Mouse (Mus musculus): Measurements from ENCODE around the gene Lmx1b.

DNA sequence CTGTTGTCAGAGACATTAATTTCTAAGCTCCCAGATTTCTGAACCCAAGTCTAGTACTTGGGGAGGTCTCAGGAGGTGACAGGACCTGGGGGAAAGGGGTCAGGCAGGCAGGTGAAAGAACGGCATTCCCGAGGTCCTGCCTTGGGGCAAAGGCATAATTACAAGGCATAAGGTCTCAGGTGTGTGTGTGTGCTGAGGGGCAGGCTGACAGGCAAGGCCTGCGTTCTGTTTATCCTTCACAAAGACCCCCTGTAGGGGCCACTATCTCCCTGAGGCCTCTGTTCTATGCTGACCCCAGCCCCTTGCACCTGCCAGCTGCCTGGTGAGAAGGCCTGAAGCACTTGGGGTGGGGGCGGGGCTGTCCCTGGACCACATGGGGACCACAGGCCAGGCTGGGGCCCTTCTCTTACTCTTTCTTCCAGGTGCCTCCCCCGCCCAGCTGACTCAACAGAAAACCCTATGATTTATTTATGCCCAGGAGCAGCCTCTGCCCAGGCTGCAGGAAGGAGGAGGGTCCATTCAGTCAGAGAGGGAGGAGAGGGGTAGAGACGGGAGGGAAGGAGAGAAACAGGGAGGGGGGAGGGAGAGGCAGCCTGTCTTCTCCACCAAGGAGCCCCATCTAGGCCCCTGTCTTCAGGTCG lies 35.3 kb downstream of the Lmx1b start:
- TF ChIP-seq MYC (IDR thresholded peaks at IDR 0.05; ENCODE audit: low read depth, low read length) (no peak), CTCF (conservative IDR thresholded peaks at IDR 0.05 in 1 of 2, IDR thresholded peaks at IDR 0.05 in 1 of 2; ENCODE audit: low read depth in 2 of 2, low read length in 2 of 2) (no peak), EP300 (IDR thresholded peaks at IDR 0.05; ENCODE audit: low read length) (no peak), POLR2A (IDR thresholded peaks at IDR 0.05; ENCODE audit: low read depth, low read length) (no peak), MXI1 (IDR thresholded peaks at IDR 0.05; ENCODE audit: low read depth, low read length) (no peak), USF1 (IDR thresholded peaks at IDR 0.05; ENCODE audit: low read depth, low read length) (no peak), CHD1 (IDR thresholded peaks at IDR 0.05; ENCODE audit: low read depth, low read length) (no peak), RCOR1 (conservative IDR thresholded peaks at IDR 0.05; ENCODE audit: low read depth, low read length) (no peak), GABPA (IDR thresholded peaks at IDR 0.05; ENCODE audit: insufficient replicate concordance, low read depth, low read length) (no peak), UBTF (IDR thresholded peaks at IDR 0.05; ENCODE audit: low read depth, low read length) (no peak)
